Mouse (Mus musculus) myocyte (in vitro differentiated cells): Measurements from ENCODE around the gene Fam120b.

Source experiments
- E2F4 ChIP-seq: IDR thresholded peaks from one replicate; pipeline ENCODE4 v1.6.1; 2011; ENCODE audit warnings: mild to moderate bottlenecking, control low read depth, moderate library complexity; ENCODE audit not compliant: insufficient read depth
- MAX ChIP-seq: IDR thresholded peaks from one replicate; pipeline ENCODE4 v1.6.1; 2011; ENCODE audit warnings: low read depth, mild to moderate bottlenecking, control low read depth
- POLR2A ChIP-seq: IDR thresholded peaks from one replicate; pipeline ENCODE4 v1.6.1; 2011; ENCODE audit warnings: low read depth, mild to moderate bottlenecking, control low read depth, moderate library complexity; ENCODE audit not compliant: insufficient read length

DNA sequence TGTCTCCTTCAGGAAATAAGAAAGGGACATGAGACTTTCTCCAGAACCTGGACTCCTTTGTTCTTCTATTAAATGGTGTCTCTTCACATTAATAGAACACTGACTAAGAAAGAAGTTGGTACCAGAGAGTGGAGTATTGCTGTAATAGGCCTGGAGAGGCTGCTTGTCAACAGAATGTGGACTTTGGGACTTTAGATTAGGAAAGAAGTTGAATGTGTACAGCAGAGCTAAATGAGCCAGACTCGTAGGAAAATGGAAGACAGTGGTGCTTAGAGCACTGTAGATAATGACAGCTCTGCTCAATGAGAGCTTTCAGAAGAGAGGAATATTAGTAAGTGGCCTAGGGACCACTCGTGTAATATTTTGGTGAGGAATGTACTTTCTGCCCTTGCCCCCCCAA, 60.6 kb downstream of the Fam120b start:
- TF ChIP-seq E2F4 (no peak), MAX (no peak), POLR2A (no peak)
